Mouse (Mus musculus) brain, embryonic 14.5 days (tissue): ENCODE results near the gene Dpf1.

Experiments used
- CTCF ChIP-seq: fragments of 200-500 bp; IDR thresholded peaks from 2 replicates; pipeline ENCODE4 v1.5.1; 2012; ENCODE audit warnings: inconsistent platforms, mild to moderate bottlenecking, moderate library complexity, borderline replicate concordance; ENCODE audit not compliant: insufficient read depth, insufficient read length; ENCODE audit errors: extremely low read depth
- POLR2A ChIP-seq: fragments of 200-500 bp; IDR thresholded peaks from 2 replicates; pipeline ENCODE4 v1.6.1; 2012; ENCODE audit warnings: mild to moderate bottlenecking, inconsistent platforms, borderline replicate concordance; ENCODE audit not compliant: poor library complexity, insufficient read depth, insufficient read length, severe bottlenecking; ENCODE audit errors: extremely low read depth

DNA sequence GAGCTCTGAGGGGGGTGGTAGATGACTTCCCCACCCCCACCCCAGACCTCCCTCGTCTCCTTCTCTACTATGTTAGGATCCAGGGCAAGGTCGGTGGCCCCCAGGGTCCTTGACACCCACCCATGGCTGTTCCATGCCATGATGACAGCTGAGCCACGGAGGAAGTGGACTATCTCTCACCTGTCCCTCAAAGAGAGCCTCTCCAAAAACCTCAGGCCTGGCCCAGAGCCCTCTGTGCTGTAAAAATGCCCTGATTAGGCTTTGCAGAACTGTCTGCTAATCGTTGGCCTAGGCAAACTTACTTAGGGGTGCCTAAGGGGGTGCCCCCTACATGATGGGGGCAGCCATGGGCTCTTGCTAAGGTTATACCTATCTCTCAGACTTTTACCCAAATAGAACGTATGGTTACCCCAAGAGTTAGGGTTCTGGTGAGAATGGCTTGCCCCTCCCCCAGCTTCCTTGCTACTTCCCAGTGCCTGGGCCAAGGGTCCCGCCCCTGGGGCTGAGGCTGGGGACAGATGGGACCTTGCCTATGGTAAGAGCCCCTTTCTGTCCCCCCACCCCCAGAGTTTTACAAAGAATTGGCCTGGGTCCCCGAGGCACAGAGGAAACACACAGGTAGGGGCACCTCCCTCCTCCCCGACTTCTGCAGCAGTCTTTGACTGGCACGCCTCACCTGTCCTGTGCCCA, 10.0 kb downstream of the Dpf1 start:
- TF ChIP-seq POLR2A: no peak
- TF ChIP-seq CTCF: no peak
